Mouse (Mus musculus) midbrain, postnatal 0 days (tissue): ENCODE measurements at regions not wholly inside any gene's neighbourhood (a gene's known extent, or its start where the extent isn't known, plus 50 kb on each side); places are given as distances from the start of the nearest gene placed in this dataset.

ENCODE experiments used
- ATAC-seq: fragments of 200-750 bp; cut with Nextera tagmentation; 2 replicates; pipeline ENCODE4 v1.8.0; 2017; ENCODE audit warnings: moderate number of reproducible peaks, mild to moderate bottlenecking, moderate TSS enrichment, moderate library complexity; ENCODE audit not compliant: low FRiP score
- DNase-seq: peaks from one replicate; pipeline ENCODE4 v3.0.0-alpha.2; 2015; ENCODE audit warnings: low spot score
- H3K27ac ChIP-seq: fragments of 300-500 bp; sonication (generic); 2 replicates; pipeline ENCODE4 v1.5.1; 2014; ENCODE audit warnings: low read depth, mild to moderate bottlenecking, low read length, mixed read lengths
- H3K27me3 ChIP-seq: fragments of 300-500 bp; sonication (generic); 2 replicates; pipeline ENCODE4 v1.6.1; 2014; ENCODE audit warnings: low read length, control low read depth, mixed read lengths; ENCODE audit not compliant: insufficient read depth
- H3K36me3 ChIP-seq: fragments of 300-500 bp; sonication (generic); 2 replicates; pipeline ENCODE4 v1.6.1; 2014; ENCODE audit warnings: low read length, control low read depth, mixed read lengths; ENCODE audit not compliant: insufficient read depth
- H3K4me1 ChIP-seq: fragments of 300-500 bp; sonication (generic); 2 replicates; pipeline ENCODE4 v1.6.1; 2014; ENCODE audit warnings: mild to moderate bottlenecking, control low read depth, antibody characterized with exemption, low read length, mixed read lengths; ENCODE audit not compliant: insufficient read depth
- H3K4me2 ChIP-seq: fragments of 300-500 bp; sonication (generic); 2 replicates; pipeline ENCODE4 v1.6.1; 2014; ENCODE audit warnings: low read depth, mild to moderate bottlenecking, low read length, mixed read lengths; ENCODE audit not compliant: poor library complexity, severe bottlenecking
- H3K4me3 ChIP-seq: fragments of 300-500 bp; sonication (generic); 2 replicates; pipeline ENCODE4 v1.5.1; 2014; ENCODE audit warnings: low read depth, mild to moderate bottlenecking, low read length, moderate library complexity
- H3K9ac ChIP-seq: fragments of 300-500 bp; sonication (generic); replicated peaks from 2 replicates; pipeline ENCODE4 v1.6.1; 2014; ENCODE audit warnings: mild to moderate bottlenecking, low read length, moderate library complexity, mixed read lengths; ENCODE audit not compliant: poor library complexity, severe bottlenecking
- H3K9me3 ChIP-seq: fragments of 300-500 bp; sonication (generic); 2 replicates; pipeline ENCODE4 v1.6.1; 2016; ENCODE audit warnings: low read length, control low read depth
- CTCF ChIP-seq: IDR thresholded peaks from 2 replicates; pipeline ENCODE4 v1.5.1; 2016; ENCODE audit warnings: antibody characterized with exemption, mild to moderate bottlenecking
- WGBS: fragments of 180-500 bp; shearing (Covaris S2); extraction: QIAGEN DNeasy Blood & Tissue Kit; methylation state at CpG from one replicate; pipeline ENCODE4 v1.1.7; 2014; 5-methylcytosine and 5-hydroxymethylcytosine counted together

GRCm38 (mm10) chr1:128668718-128669117 lies 76.6 kb upstream of the Cxcr4 start:
- WGBS = 82% methylated on average over 6 of the region's 6 CpGs
- H3K27me3 ChIP-seq = no peaks in the 10 kb centered on the region

DNA sequence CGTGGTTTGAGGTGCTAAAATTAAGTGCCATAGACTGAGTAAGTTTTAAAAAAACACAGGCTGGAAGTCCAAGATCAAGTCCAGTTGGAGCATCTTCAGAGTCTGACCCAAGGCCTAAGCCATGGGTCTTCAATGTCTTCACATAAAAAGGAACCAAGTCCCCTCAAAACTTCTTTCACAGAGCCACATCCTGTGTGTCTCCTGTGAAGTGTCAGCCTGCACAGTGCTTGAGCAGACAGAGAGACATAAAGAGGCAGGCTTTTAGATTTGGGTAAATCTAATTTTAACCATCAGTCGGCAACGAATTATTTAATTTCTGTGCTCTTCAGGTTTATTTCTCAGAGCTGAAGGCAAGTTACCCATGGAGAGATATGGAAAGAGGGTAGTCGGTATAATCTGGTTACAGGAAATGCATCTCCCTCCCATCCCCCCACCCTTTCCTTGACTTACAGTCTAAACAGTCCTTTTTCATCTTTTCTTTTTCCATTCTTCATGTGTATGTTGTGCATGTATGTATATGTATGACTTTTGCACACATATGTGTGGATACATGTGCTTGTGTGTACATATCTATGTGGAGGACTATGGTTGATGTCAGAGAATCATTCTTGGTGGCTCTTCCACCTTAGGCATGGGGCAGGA lies 75.1 kb upstream of the Cxcr4 start:
- no peaks in the 10 kb centered on the region for H3K36me3 ChIP-seq
- no peak overlapping the region for H3K27ac ChIP-seq
- DNase-seq (no peak), ATAC-seq (no peak)
- no peaks in the 10 kb centered on the region for H3K27me3 ChIP-seq
- H3K9ac ChIP-seq = no peak overlapping the region
- no peaks in the 10 kb centered on the region for H3K4me1 ChIP-seq
- WGBS = 91% methylated on average over 4 of the region's 4 CpGs
- no peak for TF ChIP-seq CTCF
- no peak overlapping the region for H3K4me2 ChIP-seq
- H3K4me3 ChIP-seq = no peak overlapping the region
- no peaks in the 10 kb centered on the region for H3K9me3 ChIP-seq

More at GRCm38 (mm10) chr1:128668718-128669117, 76.6 kb upstream of the Cxcr4 start:
- DNase-seq = no peak
- H3K36me3 ChIP-seq = no peaks in the 10 kb centered on the region
- ATAC-seq = no peak
- TF ChIP-seq CTCF = no peak
- H3K4me2 ChIP-seq = no peak overlapping the region
- no peak overlapping the region for H3K27ac ChIP-seq
- H3K4me1 ChIP-seq = no peaks in the 10 kb centered on the region
- no peak overlapping the region for H3K4me3 ChIP-seq
- H3K9ac ChIP-seq = no peak overlapping the region
- H3K9me3 ChIP-seq = no peaks in the 10 kb centered on the region

- Histone ChIP-seq H3K4me2 (no peak overlapping the region), H3K27me3 (no peaks in the 10 kb centered on the region), H3K27ac (no peak overlapping the region), H3K9ac (no peak overlapping the region), H3K4me3 (no peak overlapping the region), H3K9me3 (no peaks in the 10 kb centered on the region), H3K4me1 (no peaks in the 10 kb centered on the region), H3K36me3 (no peaks in the 10 kb centered on the region)
- ATAC-seq = no peak
- 93% methylated on average over 2 of the region's 2 CpGs for WGBS
- TF ChIP-seq CTCF = no peak
- no peak for DNase-seq
These were observed 71.1 kb upstream of the Cxcr4 start for GRCm38 (mm10) chr1:128663207-128663606.

DNA sequence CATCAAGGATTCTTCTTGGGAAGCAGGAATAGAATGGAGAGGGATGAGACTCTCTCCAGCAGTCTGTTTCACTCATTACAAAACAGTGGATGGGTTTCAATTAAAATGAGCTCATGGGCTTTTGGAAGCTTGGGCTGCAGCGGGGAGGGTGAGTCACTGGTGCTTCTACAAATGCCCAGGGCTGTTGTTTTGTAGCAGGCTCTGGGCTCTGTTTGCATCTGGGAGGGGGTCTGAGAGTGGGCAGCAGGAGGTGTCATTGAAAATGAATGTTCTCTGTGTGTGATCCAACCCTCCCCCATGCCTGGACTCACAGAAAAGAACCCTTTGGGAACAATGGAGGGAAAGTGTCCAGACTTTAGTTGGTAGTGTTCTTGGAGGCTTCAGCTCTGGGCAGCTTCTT lies 67.8 kb upstream of the Cxcr4 start:
- TF ChIP-seq CTCF = no peak
- ATAC-seq (no peak), DNase-seq (peak; percentile 45)
- Histone ChIP-seq H3K4me1 (no peaks in the 10 kb centered on the region), H3K9ac (no peak overlapping the region), H3K9me3 (no peaks in the 10 kb centered on the region), H3K27me3 (no peaks in the 10 kb centered on the region), H3K27ac (no peak overlapping the region), H3K36me3 (no peaks in the 10 kb centered on the region), H3K4me2 (no peak overlapping the region), H3K4me3 (no peak overlapping the region)
- 42% methylated on average over 1 of the region's 1 CpGs for WGBS

- no peak overlapping the region for H3K27ac ChIP-seq
- no peak overlapping the region for H3K9ac ChIP-seq
- TF ChIP-seq CTCF = no peak
- 79% methylated on average over 2 of the region's 2 CpGs for WGBS
- no peaks in the 10 kb centered on the region for H3K36me3 ChIP-seq
- H3K4me2 ChIP-seq = no peak overlapping the region
- H3K4me3 ChIP-seq = no peak overlapping the region
- ATAC-seq = no peak
- no peaks in the 10 kb centered on the region for H3K27me3 ChIP-seq
- H3K4me1 ChIP-seq = no peaks in the 10 kb centered on the region
- DNase-seq = no peak
- no peaks in the 10 kb centered on the region for H3K9me3 ChIP-seq
These were observed 66.7 kb upstream of the Cxcr4 start for GRCm38 (mm10) chr1:128658802-128659201.

DNA sequence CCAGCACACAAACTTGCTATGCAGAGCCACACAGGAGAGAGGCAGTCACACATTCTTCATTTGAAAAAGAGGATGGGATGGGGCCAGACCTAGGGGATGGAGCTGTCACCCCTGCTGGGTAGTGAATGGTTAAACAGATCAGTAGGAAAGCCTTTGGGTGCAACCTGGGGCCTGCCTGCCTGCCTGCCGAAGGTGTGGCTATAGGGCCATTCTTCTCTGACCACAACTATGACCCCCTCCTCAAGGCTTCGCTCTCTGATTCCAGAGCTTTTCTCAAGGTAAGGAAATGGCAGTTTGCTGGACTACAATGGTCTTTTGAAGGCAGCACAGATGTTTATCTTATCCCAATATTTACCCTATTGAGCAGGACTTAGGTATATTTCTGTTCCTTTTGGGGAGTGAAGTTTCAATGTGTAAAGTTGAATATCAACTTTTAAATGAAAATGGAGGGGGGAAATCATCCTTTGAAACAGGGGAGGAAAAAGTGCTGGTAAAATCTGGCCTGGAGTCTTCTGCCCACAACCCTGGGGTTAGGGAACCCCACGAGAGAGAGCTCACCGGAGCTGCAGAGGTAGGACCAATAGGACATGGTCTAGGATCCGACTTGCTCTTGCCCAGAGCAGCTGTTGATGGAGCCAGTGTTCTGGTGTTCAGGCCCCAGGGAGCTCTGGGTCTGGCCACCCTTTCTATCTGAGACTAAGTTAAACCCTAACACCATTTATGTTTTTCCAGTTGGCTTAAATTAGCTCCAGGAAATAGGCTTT lies 62.2 kb upstream of the Cxcr4 start:
- WGBS = 77% methylated on average over 5 of the region's 5 CpGs
- DNase-seq (no peak), ATAC-seq (no peak)
- no peak overlapping the region for H3K4me2 ChIP-seq
- H3K4me1 ChIP-seq = 0 out of 2 replicates have a peak, but pooled peaks cover 4% of the 10 kb centered on the region
- no peak for TF ChIP-seq CTCF
- no peaks in the 10 kb centered on the region for H3K9me3 ChIP-seq
- no peak overlapping the region for H3K27ac ChIP-seq
- no peaks in the 10 kb centered on the region for H3K36me3 ChIP-seq
- H3K9ac ChIP-seq = no peak overlapping the region
- no peak overlapping the region for H3K4me3 ChIP-seq
- H3K27me3 ChIP-seq = no peaks in the 10 kb centered on the region
